Mouse (Mus musculus) neural tube, embryonic 11.5 days (tissue): ENCODE data around the gene Hist1h2bn. TPM values are rescaled to one million over a fixed set of nuclear protein-coding genes. Genes with fewer than 3 reads are reported as not detected.
"Not testable (repeated sequence)": the region's sequence is repeated elsewhere in the genome, so short reads cannot be mapped to it uniquely, and the experiment has no call there.

Source experiments
- ATAC-seq: fragments of 200-750 bp; cut with Nextera tagmentation; 2 replicates; pipeline ENCODE4 v1.8.0; 2017; ENCODE audit warnings: moderate number of reproducible peaks, mild to moderate bottlenecking, moderate TSS enrichment, moderate library complexity; ENCODE audit not compliant: insufficient read depth, low FRiP score, low TSS enrichment
- DNase-seq: peaks from one replicate; pipeline ENCODE4 v3.0.0-alpha.2; 2015; ENCODE audit warnings: low spot score
- H3K27ac ChIP-seq: fragments of 300-500 bp; sonication (generic); 2 replicates; pipeline ENCODE4 v1.5.1; 2014; ENCODE audit warnings: low read depth, mild to moderate bottlenecking, low read length
- H3K27me3 ChIP-seq: fragments of 300-500 bp; sonication (generic); 2 replicates; pipeline ENCODE4 v1.6.1; 2014; ENCODE audit warnings: mild to moderate bottlenecking, low read length, mixed read lengths; ENCODE audit not compliant: control insufficient read depth, insufficient read depth
- H3K36me3 ChIP-seq: fragments of 300-500 bp; sonication (generic); 2 replicates; pipeline ENCODE4 v1.6.1; 2014; ENCODE audit warnings: mild to moderate bottlenecking, low read length, moderate library complexity, mixed read lengths; ENCODE audit not compliant: control insufficient read depth, insufficient read depth
- H3K4me1 ChIP-seq: fragments of 300-500 bp; sonication (generic); 2 replicates; pipeline ENCODE4 v1.6.1; 2014; ENCODE audit warnings: low read length, mixed read lengths; ENCODE audit not compliant: control insufficient read depth, insufficient read depth
- H3K4me2 ChIP-seq: fragments of 300-500 bp; sonication (generic); 2 replicates; pipeline ENCODE4 v1.6.1; 2014; ENCODE audit warnings: low read depth, mild to moderate bottlenecking, moderate library complexity
- H3K4me3 ChIP-seq: fragments of 300-500 bp; sonication (generic); 2 replicates; pipeline ENCODE4 v1.5.1; 2014; ENCODE audit warnings: low read depth, low read length
- H3K9ac ChIP-seq: fragments of 300-500 bp; sonication (generic); 2 replicates; pipeline ENCODE4 v1.6.1; 2014; ENCODE audit warnings: mild to moderate bottlenecking, low read length
- H3K9me3 ChIP-seq: fragments of 300-500 bp; sonication (generic); 2 replicates; pipeline ENCODE4 v1.6.1; 2016; ENCODE audit warnings: low read length; ENCODE audit not compliant: control insufficient read depth
- WGBS: fragments of 180-500 bp; shearing (Covaris S2); extraction: QIAGEN DNeasy Blood & Tissue Kit; methylation state at CpG from one replicate; pipeline ENCODE4 v1.1.7; 2014; 5-methylcytosine and 5-hydroxymethylcytosine counted together
- microRNA-seq: library from miRNA; unstranded; fragments of <30 nt; microRNA quantifications from one replicate; pipeline ENCODE4, GENCODE M21; 2016
- polyA plus RNA-seq: library from polyadenylated mRNA; unstranded; fragments of >200 nt; fragmentation: Nextera tagmentation; extraction: Ambion mirVana; gene quantifications from 2 replicates; pipeline ENCODE4 v1.2.1, GENCODE M21; 2014

Hist1h2bn gene
- polyA plus RNA-seq, 1 experiment from 2014 or later: 2.1 TPM

DNA sequence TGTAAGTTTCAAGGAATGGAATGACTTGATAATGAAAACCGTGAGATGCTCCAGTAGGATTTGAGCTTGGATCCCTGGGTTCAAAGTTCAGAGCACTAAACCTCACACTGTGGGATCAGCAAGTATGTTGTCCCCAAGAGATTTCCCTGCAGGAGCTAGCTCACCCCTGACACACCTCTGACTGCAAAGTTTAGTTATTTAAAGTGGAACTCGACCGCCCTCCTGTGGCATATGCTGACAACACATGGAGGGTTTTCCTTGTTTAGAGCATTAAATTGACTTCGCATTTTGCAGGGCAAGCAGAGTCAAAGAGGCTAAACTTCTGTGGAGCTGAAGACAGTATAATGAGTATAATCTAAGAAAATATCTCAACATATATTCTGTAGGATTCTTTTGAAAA lies 49.1 kb downstream of the Hist1h2bn start:
- no CpG with 5 or more reads among the region's 4 CpGs for WGBS
- H3K9me3 ChIP-seq, H3K4me1 ChIP-seq, H3K27me3 ChIP-seq, H3K36me3 ChIP-seq, H3K27ac ChIP-seq, H3K4me2 ChIP-seq, H3K9ac ChIP-seq, H3K4me3 ChIP-seq, DNase-seq: not testable (repeated sequence)
- peak; percentile 74; the same call in 1 of the 2 replicates for ATAC-seq

Small RNA genes within 50 kb of the gene (microRNA-seq; reads per million reads assigned to microRNA genes)
- not detected for gene Gm44346
- gene Gm44357: not detected
- gene Gm44367: not detected
- not detected for gene Gm44454

Other genes starting within 250 kb of the Hist1h2bn start
- gene Zkscan8, start 223.0 kb upstream of the Hist1h2bn start, polyA plus RNA-seq: 10.5 and 12.1 TPM in 2 replicates
- gene Olfr1366, start 211.3 kb upstream of the Hist1h2bn start, polyA plus RNA-seq: 0.12 and 0.23 TPM in 2 replicates
- gene Olfr1535, start 194.2 kb upstream of the Hist1h2bn start, polyA plus RNA-seq: 0.05 TPM in 1 of 2 replicates, not detected in the other
- gene Olfr1364, start 172.4 kb upstream of the Hist1h2bn start, polyA plus RNA-seq: not detected in 2 replicates
- not detected in 2 replicates for gene Olfr1362, start 140.1 kb upstream of the Hist1h2bn start, polyA plus RNA-seq
- gene Olfr11, start 111.6 kb upstream of the Hist1h2bn start, polyA plus RNA-seq: not detected in 2 replicates
- 0.08 TPM in 1 of 2 replicates, not detected in the other for gene Olfr1361, start 90.7 kb upstream of the Hist1h2bn start, polyA plus RNA-seq
- not detected in 2 replicates for gene Olfr1360, start 76.7 kb upstream of the Hist1h2bn start, polyA plus RNA-seq
- not detected in 2 replicates for gene Olfr1359, start 56.0 kb upstream of the Hist1h2bn start, polyA plus RNA-seq
- gene Hist1h2bl, start 38.0 kb upstream of the Hist1h2bn start, polyA plus RNA-seq: 2.1 and 2.3 TPM in 2 replicates
- gene Hist1h2ai, start 37.7 kb upstream of the Hist1h2bn start, polyA plus RNA-seq: 13.2 and 19.5 TPM in 2 replicates
- 5.6 and 23.9 TPM in 2 replicates for gene Hist1h3h, start 36.5 kb upstream of the Hist1h2bn start, polyA plus RNA-seq
- gene Hist1h2bm, start 32.1 kb upstream of the Hist1h2bn start, polyA plus RNA-seq: 4.3 and 4.6 TPM in 2 replicates
- gene Hist1h4j, start 19.1 kb upstream of the Hist1h2bn start, polyA plus RNA-seq: 1.1 and 1.4 TPM in 2 replicates
- 1.8 and 2.3 TPM in 2 replicates for gene Hist1h4k, start 3.6 kb upstream of the Hist1h2bn start, polyA plus RNA-seq
- gene Hist1h2ak, start 296 bp upstream of the Hist1h2bn start, polyA plus RNA-seq: 8.1 and 9.3 TPM in 2 replicates
- 15.4 and 16.9 TPM in 2 replicates for gene Hist1h1b, start 26.5 kb downstream of the Hist1h2bn start, polyA plus RNA-seq
- gene Hist1h3i, start 29.2 kb downstream of the Hist1h2bn start, polyA plus RNA-seq: 228 and 229 TPM in 2 replicates
- 11.7 and 14.0 TPM in 2 replicates for gene Hist1h2an, start 33.1 kb downstream of the Hist1h2bn start, polyA plus RNA-seq
- gene Hist1h2bp, start 33.3 kb downstream of the Hist1h2bn start, polyA plus RNA-seq: 2.2 and 2.6 TPM in 2 replicates
- gene Hist1h2bq, start 56.1 kb downstream of the Hist1h2bn start, polyA plus RNA-seq: 20.3 and 20.8 TPM in 2 replicates
- gene Hist1h2ao, start 56.3 kb downstream of the Hist1h2bn start, polyA plus RNA-seq: not detected in 2 replicates
- not detected in 2 replicates for gene Hist1h4m, start 57.6 kb downstream of the Hist1h2bn start, polyA plus RNA-seq
- gene Hist1h4n, start 78.1 kb downstream of the Hist1h2bn start, polyA plus RNA-seq: 10.5 and 15.6 TPM in 2 replicates
- 4,141 and 4,626 TPM in 2 replicates for gene Hist1h2ap, start 79.4 kb downstream of the Hist1h2bn start, polyA plus RNA-seq
- gene Hist1h2br, start 79.6 kb downstream of the Hist1h2bn start, polyA plus RNA-seq: 20.0 TPM in 2 replicates
- gene Zfp184, start 191.0 kb downstream of the Hist1h2bn start, polyA plus RNA-seq: 22.1 and 25.9 TPM in 2 replicates
- gene Pom121l2, start 227.1 kb downstream of the Hist1h2bn start, polyA plus RNA-seq: 0.16 and 0.19 TPM in 2 replicates